Mouse (Mus musculus) Muller cell, postnatal 12 days (primary cell): ENCODE results near the gene Clec9a.
A peak's percentile ranks its signal among the peaks of the same experiment; 100 is the strongest.

Source experiments
- DNase-seq: peaks from one replicate; pipeline ENCODE4 v3.0.0-alpha.2; 2015; ENCODE audit errors: inconsistent ontology term

The Clec9a gene

GRCm38 (mm10) chr6:129423734-129424072 is 15.0 kb downstream of the Clec9a start:
- peak; percentile 39 for DNase-seq

DNA sequence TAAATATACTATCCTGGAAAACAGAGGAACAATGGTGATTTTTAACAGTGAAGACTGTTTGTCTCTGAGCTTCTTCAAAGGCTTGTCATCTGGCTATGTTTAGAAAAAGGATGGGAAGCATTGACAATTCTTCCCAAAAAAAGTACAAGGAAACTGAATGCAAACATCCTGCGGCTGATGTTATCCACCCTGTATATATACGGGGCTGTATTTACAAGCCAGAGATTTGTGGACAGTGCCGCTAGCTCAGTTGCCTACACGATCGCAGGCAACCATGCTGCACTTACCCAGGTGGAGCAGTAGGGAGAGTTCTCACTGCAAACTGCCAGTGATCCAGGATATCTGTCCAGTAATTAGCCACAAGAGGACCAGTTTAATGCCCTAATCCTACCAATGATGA is 16.6 kb downstream of the Clec9a start:
- no peak for DNase-seq

- no peak for DNase-seq
Measured at GRCm38 (mm10) chr6:129425812-129426211, 17.1 kb downstream of the Clec9a start.

- DNase-seq = no peak
Measured at GRCm38 (mm10) chr6:129427281-129427680, 18.6 kb downstream of the Clec9a start.

- DNase-seq = no peak
Measured at GRCm38 (mm10) chr6:129434239-129434638, 25.6 kb downstream of the Clec9a start.

- DNase-seq = no peak
Measured at GRCm38 (mm10) chr6:129436025-129436424, 27.4 kb downstream of the Clec9a start.

DNA sequence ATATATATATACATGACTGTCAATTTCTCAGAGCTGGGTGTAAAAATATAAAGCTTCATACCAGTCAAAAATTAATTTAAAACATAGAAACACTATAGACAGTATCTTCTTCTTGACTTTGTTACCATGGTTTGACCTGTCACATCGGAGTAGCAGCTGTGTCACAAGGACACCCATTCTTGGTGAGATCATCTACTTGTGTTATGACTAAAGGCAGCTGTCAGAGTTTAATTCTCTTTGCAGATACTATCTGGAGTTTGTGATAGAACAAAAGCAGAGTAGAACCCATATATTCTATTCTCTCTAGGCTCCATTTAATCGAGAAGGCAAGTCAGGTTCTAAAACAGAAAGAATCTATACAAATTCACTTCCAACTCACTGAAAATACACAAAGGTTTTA is 29.4 kb downstream of the Clec9a start:
- DNase-seq = no peak

DNA sequence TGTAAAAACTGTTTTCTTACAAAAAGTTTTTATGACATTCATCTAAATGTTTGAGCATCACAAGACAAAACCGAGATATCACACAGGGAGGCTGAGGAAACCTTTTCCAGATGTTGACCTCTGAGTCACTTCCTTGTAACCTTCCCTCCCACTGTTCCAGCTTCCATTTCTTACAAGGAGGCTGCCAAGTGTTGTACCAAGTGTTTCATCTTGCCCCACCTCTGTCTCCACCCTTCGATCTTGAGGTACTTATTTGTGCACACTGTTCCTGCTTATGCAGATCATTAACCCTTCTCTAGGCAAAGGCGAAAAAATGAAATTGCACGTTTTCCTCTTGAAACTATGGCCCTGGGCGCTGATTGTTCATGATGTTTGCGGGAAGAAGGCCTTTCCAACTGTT is 41.1 kb downstream of the Clec9a start:
- DNase-seq = no peak

DNA sequence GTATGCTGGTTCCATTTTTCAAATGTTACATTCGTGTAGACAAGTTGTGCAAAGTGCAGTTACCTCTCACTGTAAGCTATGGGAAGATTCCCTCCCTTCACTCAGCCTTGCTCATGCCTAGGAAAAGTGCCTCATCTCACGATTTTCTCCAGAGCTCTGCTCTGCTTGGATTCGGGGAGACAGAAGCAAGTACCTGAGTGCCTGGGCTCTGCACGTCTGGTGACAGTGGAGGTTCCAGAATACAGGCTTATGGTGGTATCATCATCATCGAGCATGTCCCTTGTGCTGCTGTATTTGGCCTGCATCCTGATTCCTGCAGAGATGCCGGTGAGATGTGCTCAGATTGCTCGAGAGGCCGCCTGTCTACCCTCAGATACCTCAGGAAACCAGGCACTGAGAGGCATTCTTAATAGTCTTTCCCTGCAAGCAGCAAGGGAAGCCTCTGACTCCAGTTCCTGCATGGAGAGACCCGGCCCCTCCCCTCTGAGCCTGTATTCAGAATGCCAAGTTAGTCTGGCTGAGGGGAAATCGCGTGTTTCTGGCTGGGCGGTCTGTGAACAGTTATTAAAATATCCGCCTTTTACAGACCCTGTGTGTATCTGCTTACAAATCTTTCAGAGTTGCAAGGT is 42.9 kb downstream of the Clec9a start, which contains the start of gene Clec1a:
Clec1a (minus strand) TSS at position 590 of the 629 bp plus-strand sequence.
- DNase-seq = no peak

DNA sequence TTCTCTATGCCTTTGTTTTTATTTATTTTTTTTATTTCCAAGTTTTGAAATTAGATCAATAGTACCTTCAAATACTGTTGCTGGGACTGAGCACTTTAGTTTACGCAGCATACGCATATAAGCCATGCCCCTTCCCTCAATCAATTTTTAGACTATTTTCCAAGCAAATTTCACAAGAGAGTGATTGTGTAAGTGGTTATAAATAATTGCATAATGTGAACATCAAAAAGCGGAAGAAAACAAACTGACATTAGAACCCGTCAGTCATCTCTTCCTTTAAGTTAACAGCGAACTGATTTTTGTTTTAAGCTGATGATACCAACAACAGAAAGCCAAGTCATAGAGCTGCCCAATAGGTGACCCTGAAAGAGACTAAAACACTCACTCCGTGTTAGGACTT is 62.7 kb downstream of the Clec9a start:
- DNase-seq = no peak

- no peak for DNase-seq
Measured at GRCm38 (mm10) chr6:129472627-129473026, 64.0 kb downstream of the Clec9a start.
